Mouse (Mus musculus) forebrain, postnatal 0 days (tissue): ENCODE measurements around the gene Tex21. TPM values are rescaled to one million over a fixed set of nuclear protein-coding genes. Genes with fewer than 3 reads are reported as not detected.

Experiments used
- ATAC-seq: fragments of 200-750 bp; cut with Nextera tagmentation; 2 replicates; pipeline ENCODE4 v1.8.0; 2017; ENCODE audit warnings: mild to moderate bottlenecking, moderate library complexity
- DNase-seq: peaks from one replicate; pipeline ENCODE4 v3.0.0-alpha.2; 2015
- H3K27ac ChIP-seq: fragments of 300-500 bp; sonication (generic); 2 replicates; pipeline ENCODE4 v1.5.1; 2014; ENCODE audit warnings: low read depth, mild to moderate bottlenecking, antibody characterized with exemption, low read length, moderate library complexity, mixed read lengths
- H3K27me3 ChIP-seq: fragments of 300-500 bp; sonication (generic); 2 replicates; pipeline ENCODE4 v1.6.1; 2014; ENCODE audit warnings: mild to moderate bottlenecking, low read length, mixed read lengths; ENCODE audit not compliant: insufficient read depth
- H3K36me3 ChIP-seq: fragments of 300-500 bp; sonication (generic); 2 replicates; pipeline ENCODE4 v1.6.1; 2014; ENCODE audit warnings: mild to moderate bottlenecking, moderate library complexity; ENCODE audit not compliant: insufficient read depth
- H3K4me1 ChIP-seq: fragments of 300-500 bp; sonication (generic); 2 replicates; pipeline ENCODE4 v1.6.1; 2014; ENCODE audit warnings: antibody characterized with exemption; ENCODE audit not compliant: insufficient read depth
- H3K4me2 ChIP-seq: fragments of 300-500 bp; sonication (generic); 2 replicates; pipeline ENCODE4 v1.6.1; 2014; ENCODE audit warnings: low read depth, mild to moderate bottlenecking, moderate library complexity
- H3K4me3 ChIP-seq: fragments of 300-500 bp; sonication (generic); 2 replicates; pipeline ENCODE4 v1.5.1; 2014; ENCODE audit warnings: low read depth, low read length, mixed read lengths
- H3K9ac ChIP-seq: fragments of 300-500 bp; sonication (generic); 2 replicates; pipeline ENCODE4 v1.6.1; 2014; ENCODE audit warnings: mild to moderate bottlenecking
- H3K9me3 ChIP-seq: fragments of 300-500 bp; sonication (generic); 2 replicates; pipeline ENCODE4 v1.6.1; 2016; ENCODE audit warnings: low read length
- CTCF ChIP-seq: sonication (generic); IDR thresholded peaks from 2 replicates; pipeline ENCODE4 v1.5.1; 2016; ENCODE audit warnings: antibody characterized with exemption, control low read depth, low read depth
- WGBS: fragments of 180-500 bp; shearing (Covaris S2); extraction: QIAGEN DNeasy Blood & Tissue Kit; methylation state at CpG from one replicate; pipeline ENCODE4 v1.1.7; 2014; 5-methylcytosine and 5-hydroxymethylcytosine counted together
- polyA plus RNA-seq: library from polyadenylated mRNA; unstranded; fragments of >200 nt; fragmentation: Nextera tagmentation; extraction: Ambion mirVana; gene quantifications from 2 replicates; pipeline ENCODE4 v1.2.1, GENCODE M21; 2015
- total RNA-seq: library from RNA; depleted of rRNA; stranded (reverse); fragments of >200 nt; gene quantifications from 2 replicates; pipeline ENCODE4 v1.2.3, GENCODE M21; 2014

The Tex21 gene
- total and polyA plus RNA-seq, 2 experiments from 2014 or later, result not detected

DNA sequence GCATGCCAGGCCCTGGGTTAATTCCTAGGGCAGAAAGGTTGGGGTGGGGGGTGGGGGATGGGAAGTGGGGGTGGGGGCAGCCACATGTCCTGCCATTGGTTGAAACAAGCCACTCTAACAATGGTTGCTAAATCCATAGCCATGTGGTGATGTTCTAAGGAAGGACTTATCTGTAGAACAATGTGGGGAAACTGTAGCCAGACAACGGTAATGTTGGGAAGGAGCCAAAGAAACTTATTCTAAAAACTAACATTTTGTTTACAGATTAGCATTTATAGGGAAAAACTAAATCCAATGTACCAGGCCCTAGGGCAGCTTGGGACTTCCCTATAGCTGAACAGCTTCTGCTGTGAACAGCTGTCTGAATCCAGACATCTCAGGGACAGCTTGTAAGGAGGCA is 6.5 kb upstream of the Tex21 start:
- H3K27ac ChIP-seq, result no peak overlapping the region
- H3K4me1 ChIP-seq, result peaks cover 14% of the 10 kb centered on the region; the same call in 1 of the 2 replicates
- WGBS, result 54% methylated on average over 1 of the region's 1 CpGs
- no peak for TF ChIP-seq CTCF
- H3K4me2 ChIP-seq, result no peak overlapping the region
- H3K4me3 ChIP-seq, result no peak overlapping the region
- DNase-seq (no peak), ATAC-seq (no peak)
- no peaks in the 10 kb centered on the region for H3K27me3 ChIP-seq
- H3K9ac ChIP-seq, result no peak overlapping the region
- H3K9me3 ChIP-seq, result no peaks in the 10 kb centered on the region
- H3K36me3 ChIP-seq, result no peaks in the 10 kb centered on the region

DNA sequence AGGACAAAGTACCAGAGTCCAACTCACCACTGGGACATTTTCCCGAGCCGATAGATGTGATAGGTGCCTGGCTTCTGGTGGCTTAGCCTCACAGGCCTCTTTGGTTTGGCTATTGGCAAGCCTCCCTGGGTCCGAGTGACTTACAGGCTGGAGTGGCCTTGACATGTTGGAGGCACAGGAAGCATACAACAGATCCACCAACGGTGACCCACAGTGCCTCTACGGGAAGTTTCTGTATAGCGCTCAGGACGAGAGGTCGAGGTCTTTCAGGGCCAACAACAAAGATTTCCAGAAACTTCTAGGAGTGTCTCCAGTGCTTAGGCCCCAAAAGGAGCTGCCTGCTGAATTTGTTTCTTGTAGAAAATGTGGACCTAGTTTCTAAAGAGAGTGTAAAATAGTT is 1.6 kb downstream of the Tex21 start:
- H3K9me3 ChIP-seq, result no peaks in the 10 kb centered on the region
- DNase-seq (no peak), ATAC-seq (no peak)
- WGBS, result 91% methylated on average over 8 of the region's 8 CpGs
- no peaks in the 10 kb centered on the region for H3K27me3 ChIP-seq
- H3K4me2 ChIP-seq, result no peak overlapping the region
- no peak for TF ChIP-seq CTCF
- H3K27ac ChIP-seq, result no peak overlapping the region
- no peaks in the 10 kb centered on the region for H3K4me1 ChIP-seq
- no peak overlapping the region for H3K4me3 ChIP-seq
- H3K36me3 ChIP-seq, result no peaks in the 10 kb centered on the region
- no peak overlapping the region for H3K9ac ChIP-seq

GRCm38 (mm10) chr12:76241833-76242232 is 4.7 kb downstream of the Tex21 start:
- 67% methylated on average over 5 of the region's 5 CpGs for WGBS
- no peak overlapping the region for H3K27ac ChIP-seq
- no peak for TF ChIP-seq CTCF

DNA sequence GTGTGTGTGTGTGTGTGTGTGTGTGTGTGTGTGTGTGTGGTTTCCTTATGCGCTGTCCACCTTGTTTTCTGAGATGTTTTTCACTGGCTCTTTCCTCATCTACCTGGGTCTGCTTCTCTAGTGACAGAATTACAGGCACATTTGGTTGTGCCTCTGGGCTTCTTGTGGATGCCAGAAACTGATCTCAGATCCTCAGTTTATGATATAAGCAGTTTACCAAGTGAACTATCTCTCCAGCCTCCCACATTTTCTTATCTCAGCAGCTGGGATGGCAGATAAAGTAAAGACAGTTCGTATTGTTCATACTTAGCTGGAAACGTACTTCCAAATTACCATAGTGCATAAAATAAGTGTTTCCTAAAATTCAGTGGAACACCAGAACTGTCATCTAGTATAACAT is 5.5 kb downstream of the Tex21 start:
- H3K4me2 ChIP-seq, result no peak overlapping the region
- DNase-seq (no peak), ATAC-seq (no peak)
- WGBS, result 88% methylated on average over 3 of the region's 3 CpGs
- no peak overlapping the region for H3K9ac ChIP-seq
- H3K36me3 ChIP-seq, result no peaks in the 10 kb centered on the region
- H3K4me1 ChIP-seq, result no peaks in the 10 kb centered on the region
- TF ChIP-seq CTCF, result no peak
- H3K9me3 ChIP-seq, result no peaks in the 10 kb centered on the region
- H3K27ac ChIP-seq, result no peak overlapping the region
- H3K4me3 ChIP-seq, result no peak overlapping the region
- H3K27me3 ChIP-seq, result no peaks in the 10 kb centered on the region

More at GRCm38 (mm10) chr12:76241833-76242232, 4.7 kb downstream of the Tex21 start:
- no peak for DNase-seq
- H3K4me2 ChIP-seq, result no peak overlapping the region
- H3K9me3 ChIP-seq, result no peaks in the 10 kb centered on the region
- no peaks in the 10 kb centered on the region for H3K4me1 ChIP-seq
- no peaks in the 10 kb centered on the region for H3K27me3 ChIP-seq
- no peak overlapping the region for H3K9ac ChIP-seq
- no peak overlapping the region for H3K4me3 ChIP-seq
- H3K36me3 ChIP-seq, result no peaks in the 10 kb centered on the region
- ATAC-seq, result no peak

DNA sequence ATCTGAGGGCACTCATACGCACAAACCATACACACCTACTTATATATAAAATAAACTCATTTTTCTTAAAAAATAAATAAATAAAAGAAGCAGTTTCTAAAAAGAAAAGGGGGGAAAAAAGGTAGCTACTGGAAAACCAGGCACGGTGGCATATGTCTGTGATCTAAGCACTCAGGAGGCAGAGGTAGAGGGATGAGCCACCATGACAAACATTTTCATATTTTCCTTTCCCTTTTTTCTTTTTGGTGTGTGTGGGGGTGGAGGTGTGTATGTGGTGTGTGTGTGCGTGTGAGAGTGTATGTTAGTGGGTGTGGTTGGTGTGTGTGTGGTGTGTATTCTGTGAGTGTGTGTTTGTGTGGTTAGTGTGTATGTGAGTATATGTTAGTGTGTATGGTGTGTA is 5.9 kb downstream of the Tex21 start:
- Histone ChIP-seq H3K36me3 (no peaks in the 10 kb centered on the region), H3K4me3 (no peak overlapping the region), H3K4me2 (no peak overlapping the region), H3K27ac (no peak overlapping the region), H3K4me1 (no peaks in the 10 kb centered on the region), H3K9ac (no peak overlapping the region), H3K27me3 (no peaks in the 10 kb centered on the region), H3K9me3 (no peaks in the 10 kb centered on the region)
- ATAC-seq (no peak), DNase-seq (no peak)
- no peak for TF ChIP-seq CTCF
- 93% methylated on average over 3 of the region's 3 CpGs for WGBS

GRCm38 (mm10) chr12:76239839-76240571 is 6.5 kb downstream of the Tex21 start:
- Histone ChIP-seq H3K27me3 (no peaks in the 10 kb centered on the region), H3K9me3 (no peaks in the 10 kb centered on the region), H3K9ac (no peak overlapping the region), H3K4me3 (no peak overlapping the region), H3K27ac (no peak overlapping the region), H3K4me1 (no peaks in the 10 kb centered on the region), H3K4me2 (no peak overlapping the region), H3K36me3 (no peaks in the 10 kb centered on the region)
- no peak for TF ChIP-seq CTCF
- 77% methylated on average over 7 of the region's 7 CpGs for WGBS
- no peak for DNase-seq
- ATAC-seq, result no peak

DNA sequence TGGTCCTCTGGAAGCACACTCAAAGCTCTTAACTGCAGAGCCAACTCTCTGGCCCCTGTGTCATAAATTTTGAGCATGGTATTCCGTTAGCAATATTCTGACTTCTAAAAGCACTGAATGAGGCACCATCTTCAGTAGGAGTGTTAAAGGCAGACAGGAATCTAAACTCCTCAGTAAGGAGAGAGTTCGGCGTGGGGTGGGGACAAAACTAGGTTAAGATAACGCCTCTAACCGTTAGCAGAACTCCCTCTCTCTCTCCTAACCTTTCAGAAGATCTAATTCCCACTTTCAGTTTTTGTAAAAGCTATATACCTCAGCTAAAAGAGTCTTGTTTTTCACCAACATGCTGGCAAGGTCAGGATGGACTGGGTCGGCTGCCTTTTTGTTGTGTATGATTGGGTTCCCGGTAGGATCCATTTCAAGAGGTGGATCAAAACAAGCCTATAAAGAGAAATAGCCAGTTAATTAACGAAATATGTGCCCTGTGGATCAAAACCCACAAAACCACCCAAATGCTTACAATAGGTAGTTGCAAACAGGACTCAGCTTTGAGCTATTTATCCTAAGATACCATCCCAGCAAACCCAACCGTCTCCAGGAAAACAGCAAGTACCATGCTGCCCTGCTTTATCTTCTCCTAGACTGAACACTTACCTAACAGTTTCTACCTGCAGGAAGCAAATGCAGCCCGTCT is 7.3 kb downstream of the Tex21 start:
- no peaks in the 10 kb centered on the region for H3K4me1 ChIP-seq
- no peak overlapping the region for H3K4me3 ChIP-seq
- H3K9me3 ChIP-seq, result no peaks in the 10 kb centered on the region
- WGBS, result 68% methylated on average over 10 of the region's 10 CpGs
- H3K27ac ChIP-seq, result no peak overlapping the region
- no peaks in the 10 kb centered on the region for H3K27me3 ChIP-seq
- H3K36me3 ChIP-seq, result no peaks in the 10 kb centered on the region
- ATAC-seq (no peak), DNase-seq (no peak)
- no peak overlapping the region for H3K9ac ChIP-seq
- H3K4me2 ChIP-seq, result no peak overlapping the region
- TF ChIP-seq CTCF, result no peak
